Mouse (Mus musculus): ENCODE results near the gene Zswim1. TPM values are rescaled to one million over a fixed set of nuclear protein-coding genes. Genes with fewer than 3 reads are reported as not detected.

The Zswim1 gene
- total and polyA plus RNA-seq, 3 experiments: 8.2 to 17.4 TPM; not detected in 1

GRCm38 (mm10) chr2:164833314-164833959 is 11.0 kb downstream of the Zswim1 start, which contains the start of gene Neurl2 (continued):
- TF ChIP-seq JUND (IDR thresholded peaks at IDR 0.05; ENCODE audit: low read depth, low read length) (0 out of 2 replicates have a peak, but pooled peaks have one; percentile 3), RCOR1 (IDR thresholded peaks at IDR 0.05; ENCODE audit: low read depth, low read length) (0 out of 2 replicates have a peak, but pooled peaks have one; percentile 28), MYC (IDR thresholded peaks at IDR 0.05; ENCODE audit: low read depth, low read length) (peak; percentile 68), UBTF (IDR thresholded peaks at IDR 0.05; ENCODE audit: borderline replicate concordance, insufficient read depth, low read depth, low read length) (no peak), MYB (IDR thresholded peaks at IDR 0.05; ENCODE audit: low read depth, low read length) (no peak), TBP (IDR thresholded peaks at IDR 0.05; ENCODE audit: low read depth, low read length) (peak; percentile 70), MAFK (IDR thresholded peaks at IDR 0.05; ENCODE audit: borderline replicate concordance, low read depth, low read length) (no peak), USF1 (IDR thresholded peaks at IDR 0.05; ENCODE audit: low read depth, low read length) (peak; percentile 100), USF2 (IDR thresholded peaks at IDR 0.05; ENCODE audit: borderline replicate concordance in 1 of 2, insufficient read depth in 1 of 2, low read depth in 1 of 2, low read length in 2 of 2) (peak; percentile 100), ZKSCAN1 (IDR thresholded peaks at IDR 0.05; ENCODE audit: low read depth, low read length) (no peak), HCFC1 (IDR thresholded peaks at IDR 0.05; ENCODE audit: low read depth, low read length) (peak; percentile 85), RAD21 (IDR thresholded peaks at IDR 0.05; ENCODE audit: low read depth, low read length) (no peak), POLR2AphosphoS5 (IDR thresholded peaks at IDR 0.05; ENCODE audit: borderline replicate concordance, low read depth, low read length) (no peak), ELF1 (IDR thresholded peaks at IDR 0.05; ENCODE audit: low read depth, low read length) (no peak), MXI1 (IDR thresholded peaks at IDR 0.05; ENCODE audit: low read depth, low read length) (peak; percentile 94), CHD1 (IDR thresholded peaks at IDR 0.05; ENCODE audit: low read depth, low read length) (0 out of 2 replicates have a peak, but pooled peaks have one; percentile 84), TCF12 (IDR thresholded peaks at IDR 0.05; ENCODE audit: low read depth, low read length) (peak; percentile 58), GATA1 (IDR thresholded peaks at IDR 0.05; ENCODE audit: low read depth, low read length) (0 out of 2 replicates have a peak, but pooled peaks have one; percentile 2)

DNA sequence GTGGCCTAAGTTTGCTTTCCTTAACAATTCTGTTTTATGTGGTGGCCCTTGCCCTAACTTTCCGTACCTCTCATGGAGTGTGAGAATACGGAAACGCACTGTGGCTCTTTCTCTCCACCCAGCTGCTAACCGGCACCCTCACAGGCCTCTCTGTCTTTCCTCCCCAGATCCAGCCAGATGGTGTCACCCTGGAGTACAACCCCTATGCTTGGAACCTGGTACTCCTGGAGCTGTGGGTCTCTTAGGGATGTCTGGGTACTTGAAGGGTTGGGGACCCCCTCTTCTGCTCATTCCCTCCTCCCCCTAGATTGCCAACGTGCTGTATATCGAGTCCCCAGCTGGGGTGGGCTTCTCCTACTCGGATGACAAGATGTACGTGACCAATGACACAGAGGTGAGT is 12.0 kb downstream of the Zswim1 start:
- Histone ChIP-seq H3K4me3 (ENCODE audit: control insufficient read depth in 1 of 2, insufficient read depth in 1 of 2, low read depth in 2 of 2, low read length in 2 of 2) (peak overlapping the region; percentile 56 to 86), H3K9ac (ENCODE audit: control insufficient read depth, low read depth, low read length, poor library complexity, severe bottlenecking) (peak overlapping the region; percentile 82), H3K27ac (ENCODE audit: control insufficient read depth, low read depth, low read length) (peak overlapping the region; percentile 48; the same call in 1 of the 2 replicates), H3K4me1 (ENCODE audit: control insufficient read depth in 1 of 2, insufficient read depth in 2 of 2, low read length in 2 of 2) (peaks cover 0 to 5% of the 10 kb centered on the region in 2 experiments; a peak in 1 of 4 replicates), H3K79me2 (ENCODE audit: control insufficient read depth, insufficient read depth, low read length, poor library complexity) (peaks cover 18% of the 10 kb centered on the region), H3K36me3 (ENCODE audit: control insufficient read depth in 1 of 2, insufficient read depth in 2 of 2, low read length in 2 of 2) (peaks cover 2% of the 10 kb centered on the region in 2 experiments; a peak in 1 of 4 replicates), H3K27me3 (ENCODE audit: control insufficient read depth in 1 of 2, insufficient read depth in 2 of 2, low read length in 2 of 2) (no peaks in the 10 kb centered on the region), H3K9me3 (replicated peaks; ENCODE audit: insufficient read depth, low read length) (no peaks in the 10 kb centered on the region)
- no peak for TF ChIP-seq NRF1 (IDR thresholded peaks at IDR 0.05; ENCODE audit: insufficient read depth, low read depth, low read length, poor library complexity, severe bottlenecking)
- TF ChIP-seq ZC3H11A (IDR thresholded peaks at IDR 0.05; ENCODE audit: low read depth, low read length): no peak
- TF ChIP-seq JUND (IDR thresholded peaks at IDR 0.05; ENCODE audit: low read depth, low read length): no peak
- TF ChIP-seq ZMIZ1 (IDR thresholded peaks at IDR 0.05; ENCODE audit: low read depth, low read length): no peak
- TF ChIP-seq USF2 (IDR thresholded peaks at IDR 0.05; ENCODE audit: borderline replicate concordance in 1 of 2, insufficient read depth in 1 of 2, low read depth in 1 of 2, low read length in 2 of 2): no peak
- no peak for TF ChIP-seq CHD1 (IDR thresholded peaks at IDR 0.05; ENCODE audit: low read depth, low read length)
- peak; percentile 31; the same call in 1 of the 2 replicates for TF ChIP-seq USF1 (IDR thresholded peaks at IDR 0.05; ENCODE audit: low read depth, low read length)
- no peak for TF ChIP-seq POLR2AphosphoS5 (IDR thresholded peaks at IDR 0.05; ENCODE audit: borderline replicate concordance, low read depth, low read length)
- TF ChIP-seq RAD21 (IDR thresholded peaks at IDR 0.05; ENCODE audit: low read depth, low read length): no peak
- peak in 2 of 3 experiments; percentile 18 to 20; a peak in 3 of 6 replicates for TF ChIP-seq CTCF (IDR thresholded peaks at IDR 0.05 in 2 of 3, conservative IDR thresholded peaks at IDR 0.05 in 1 of 3; ENCODE audit: control insufficient read depth in 1 of 3, insufficient read depth in 1 of 3, low read depth in 2 of 3, low read length in 3 of 3, poor library complexity in 1 of 3, severe bottlenecking in 1 of 3)
- TF ChIP-seq MAFK (IDR thresholded peaks at IDR 0.05; ENCODE audit: borderline replicate concordance, low read depth, low read length): no peak
- TF ChIP-seq SMC3 (IDR thresholded peaks at IDR 0.05; ENCODE audit: low read depth, low read length): 0 out of 2 replicates have a peak, but pooled peaks have one; percentile 20
- no peak for TF ChIP-seq TCF12 (IDR thresholded peaks at IDR 0.05; ENCODE audit: low read depth, low read length)
- no peak for TF ChIP-seq ELF1 (IDR thresholded peaks at IDR 0.05; ENCODE audit: low read depth, low read length)
- TF ChIP-seq HCFC1 (IDR thresholded peaks at IDR 0.05; ENCODE audit: low read depth, low read length): no peak
- no peak for TF ChIP-seq MAZ (IDR thresholded peaks at IDR 0.05; ENCODE audit: low read depth, low read length)
- peak; percentile 52 for DNase-seq (ENCODE audit: low read depth, low spot score)
